Mouse (Mus musculus): Measurements from ENCODE around the gene Gm3233.
"Not testable (repeated sequence)": the region's sequence is repeated elsewhere in the genome, so short reads cannot be mapped to it uniquely, and the experiment has no call there.

DNA sequence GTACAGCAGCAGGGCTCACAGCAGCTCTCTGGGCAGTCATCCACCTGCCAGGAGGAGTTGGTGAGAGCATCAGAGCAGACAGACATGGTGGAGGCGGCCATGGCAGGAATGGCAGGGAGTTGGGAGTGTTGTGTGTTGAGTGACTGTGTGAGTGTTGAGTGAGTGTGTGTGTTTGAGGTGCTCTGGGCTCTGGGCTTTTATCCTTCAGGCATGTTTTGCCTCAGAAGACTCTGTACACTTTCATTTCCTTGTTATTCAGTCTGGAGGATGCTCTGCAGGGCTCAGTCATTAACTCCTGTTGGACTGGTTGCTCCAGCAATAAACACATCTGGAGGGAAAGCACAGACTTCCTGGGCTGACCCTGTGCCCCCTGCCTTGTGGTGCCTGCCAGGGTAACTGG, at the start of gene Gm3233:
- TF ChIP-seq POLR2A (IDR thresholded peaks at IDR 0.05; ENCODE audit: low read depth, low read length); CTCF (conservative IDR thresholded peaks at IDR 0.05; ENCODE audit: insufficient read depth, insufficient read length, low read depth, low read length): not testable (repeated sequence)

Measured in kidney, adult 2 months (tissue).